Mouse (Mus musculus): Measurements from ENCODE around the gene Tex12. TPM values are rescaled to one million over a fixed set of nuclear protein-coding genes. Genes with fewer than 3 reads are reported as not detected.

Tex12 gene
- total and polyA plus RNA-seq, 3 experiments: not detected

- TF ChIP-seq GATA1 (IDR thresholded peaks at IDR 0.05; ENCODE audit: borderline replicate concordance, low read length) (no peak), GATA2 (IDR thresholded peaks at IDR 0.05; ENCODE audit: borderline replicate concordance, low read depth, low read length) (no peak), CTCF (IDR thresholded peaks at IDR 0.05; ENCODE audit: low read depth, low read length) (no peak), POLR2AphosphoS5 (IDR thresholded peaks at IDR 0.05; ENCODE audit: insufficient replicate concordance, low read depth, low read length) (no peak), TAL1 (conservative IDR thresholded peaks at IDR 0.05; ENCODE audit: low read depth, low read length) (no peak)
- DNase-seq (ENCODE audit: low spot score) (no peak), ATAC-seq (ENCODE audit: extremely low read depth, insufficient number of reproducible peaks, low FRiP score, poor library complexity, severe bottlenecking) (no peak)
- no peaks in the 10 kb centered on the region for H3K4me1 ChIP-seq (ENCODE audit: insufficient read depth, low read depth, low read length)
- H3K27me3 ChIP-seq (ENCODE audit: insufficient read depth, low read length): peaks cover 15% of the 10 kb centered on the region; the same call in 1 of the 2 replicates
- no peak overlapping the region for H3K4me3 ChIP-seq (ENCODE audit: low read depth, low read length)
- no peaks in the 10 kb centered on the region for H3K9me3 ChIP-seq (replicated peaks)
- H3K36me3 ChIP-seq (replicated peaks): no peaks in the 10 kb centered on the region
These were observed 4.8 kb upstream of the Tex12 start for GRCm38 (mm10) chr9:50565940-50566339.

- no peak overlapping the region for H3K4me3 ChIP-seq (ENCODE audit: low read depth, low read length)
- H3K9me3 ChIP-seq (replicated peaks): no peaks in the 10 kb centered on the region
- ATAC-seq (ENCODE audit: extremely low read depth, insufficient number of reproducible peaks, low FRiP score, poor library complexity, severe bottlenecking): no peak
- H3K27me3 ChIP-seq (ENCODE audit: insufficient read depth, low read length): peaks cover 18% of the 10 kb centered on the region; the same call in 1 of the 2 replicates
- no peaks in the 10 kb centered on the region for H3K36me3 ChIP-seq (replicated peaks)
- no peaks in the 10 kb centered on the region for H3K4me1 ChIP-seq (ENCODE audit: insufficient read depth, low read depth, low read length)
- DNase-seq (ENCODE audit: low spot score): no peak
- no peak for TF ChIP-seq POLR2AphosphoS5 (IDR thresholded peaks at IDR 0.05; ENCODE audit: insufficient replicate concordance, low read depth, low read length)
- no peak for TF ChIP-seq GATA1 (IDR thresholded peaks at IDR 0.05; ENCODE audit: borderline replicate concordance, low read length)
- no peak for TF ChIP-seq GATA2 (IDR thresholded peaks at IDR 0.05; ENCODE audit: borderline replicate concordance, low read depth, low read length)
- no peak for TF ChIP-seq CTCF (IDR thresholded peaks at IDR 0.05; ENCODE audit: low read depth, low read length)
- no peak for TF ChIP-seq TAL1 (conservative IDR thresholded peaks at IDR 0.05; ENCODE audit: low read depth, low read length)
These were observed 4.0 kb upstream of the Tex12 start for GRCm38 (mm10) chr9:50565173-50565572.

GRCm38 (mm10) chr9:50561918-50562360 is 814 bp upstream of the Tex12 start:
- TF ChIP-seq CTCF (IDR thresholded peaks at IDR 0.05; ENCODE audit: low read depth, low read length) (no peak), TAL1 (conservative IDR thresholded peaks at IDR 0.05; ENCODE audit: low read depth, low read length) (no peak), GATA1 (IDR thresholded peaks at IDR 0.05; ENCODE audit: borderline replicate concordance, low read length) (no peak), POLR2AphosphoS5 (IDR thresholded peaks at IDR 0.05; ENCODE audit: insufficient replicate concordance, low read depth, low read length) (no peak), GATA2 (IDR thresholded peaks at IDR 0.05; ENCODE audit: borderline replicate concordance, low read depth, low read length) (no peak)
- ATAC-seq (ENCODE audit: extremely low read depth, insufficient number of reproducible peaks, low FRiP score, poor library complexity, severe bottlenecking) (no peak), DNase-seq (ENCODE audit: low spot score) (no peak)

GRCm38 (mm10) chr9:50555094-50555446 is 6.1 kb downstream of the Tex12 start, which contains the start of gene Bco2:
Gene Bco2 (minus strand): TSS chr9:50555181.
- TF ChIP-seq GATA2 (IDR thresholded peaks at IDR 0.05; ENCODE audit: borderline replicate concordance, low read depth, low read length) (no peak), GATA1 (IDR thresholded peaks at IDR 0.05; ENCODE audit: borderline replicate concordance, low read length) (no peak), CTCF (IDR thresholded peaks at IDR 0.05; ENCODE audit: low read depth, low read length) (no peak), POLR2AphosphoS5 (IDR thresholded peaks at IDR 0.05; ENCODE audit: insufficient replicate concordance, low read depth, low read length) (no peak), TAL1 (conservative IDR thresholded peaks at IDR 0.05; ENCODE audit: low read depth, low read length) (no peak)
- Histone ChIP-seq H3K27me3 (ENCODE audit: insufficient read depth, low read length) (peaks cover 12% of the 10 kb centered on the region; the same call in 1 of the 2 replicates), H3K36me3 (replicated peaks) (no peaks in the 10 kb centered on the region), H3K4me1 (ENCODE audit: insufficient read depth, low read depth, low read length) (no peaks in the 10 kb centered on the region), H3K4me3 (ENCODE audit: low read depth, low read length) (no peak within 1 kb of the TSS), H3K9me3 (replicated peaks) (no peaks in the 10 kb centered on the region)
- ATAC-seq (ENCODE audit: extremely low read depth, insufficient number of reproducible peaks, low FRiP score, poor library complexity, severe bottlenecking) (no peak), DNase-seq (ENCODE audit: low spot score) (no peak)

More at GRCm38 (mm10) chr9:50561918-50562360, 814 bp upstream of the Tex12 start:
- Histone ChIP-seq H3K4me3 (ENCODE audit: low read depth, low read length) (no peak overlapping the region), H3K36me3 (replicated peaks) (no peaks in the 10 kb centered on the region), H3K27me3 (ENCODE audit: insufficient read depth, low read length) (peaks cover 12% of the 10 kb centered on the region; the same call in 1 of the 2 replicates), H3K9me3 (replicated peaks) (no peaks in the 10 kb centered on the region), H3K4me1 (ENCODE audit: insufficient read depth, low read depth, low read length) (no peaks in the 10 kb centered on the region)

- H3K4me1 ChIP-seq (ENCODE audit: insufficient read depth, low read depth, low read length): no peaks in the 10 kb centered on the region
- no peak within 1 kb of the TSS for H3K4me3 ChIP-seq (ENCODE audit: low read depth, low read length)
- H3K27me3 ChIP-seq (ENCODE audit: insufficient read depth, low read length): peaks cover 12% of the 10 kb centered on the region; the same call in 1 of the 2 replicates
- ATAC-seq (ENCODE audit: extremely low read depth, insufficient number of reproducible peaks, low FRiP score, poor library complexity, severe bottlenecking) (no peak), DNase-seq (ENCODE audit: low spot score) (no peak)
- H3K36me3 ChIP-seq (replicated peaks): no peaks in the 10 kb centered on the region
- TF ChIP-seq GATA2 (IDR thresholded peaks at IDR 0.05; ENCODE audit: borderline replicate concordance, low read depth, low read length): no peak
- H3K9me3 ChIP-seq (replicated peaks): no peaks in the 10 kb centered on the region
These were observed 6.7 kb downstream of the Tex12 start, which contains the start of gene Il18 for GRCm38 (mm10) chr9:50554241-50555093. Gene Il18 (plus strand): TSS chr9:50554827.

- no peaks in the 10 kb centered on the region for H3K9me3 ChIP-seq (replicated peaks)
- H3K4me1 ChIP-seq (ENCODE audit: insufficient read depth, low read depth, low read length): no peaks in the 10 kb centered on the region
- ATAC-seq (ENCODE audit: extremely low read depth, insufficient number of reproducible peaks, low FRiP score, poor library complexity, severe bottlenecking) (no peak), DNase-seq (ENCODE audit: low spot score) (no peak)
- TF ChIP-seq POLR2AphosphoS5 (IDR thresholded peaks at IDR 0.05; ENCODE audit: insufficient replicate concordance, low read depth, low read length): no peak
- no peak for TF ChIP-seq GATA2 (IDR thresholded peaks at IDR 0.05; ENCODE audit: borderline replicate concordance, low read depth, low read length)
- no peak for TF ChIP-seq TAL1 (conservative IDR thresholded peaks at IDR 0.05; ENCODE audit: low read depth, low read length)
- TF ChIP-seq CTCF (IDR thresholded peaks at IDR 0.05; ENCODE audit: low read depth, low read length): no peak
- no peak for TF ChIP-seq GATA1 (IDR thresholded peaks at IDR 0.05; ENCODE audit: borderline replicate concordance, low read length)
- H3K4me3 ChIP-seq (ENCODE audit: low read depth, low read length): no peak overlapping the region
- H3K36me3 ChIP-seq (replicated peaks): no peaks in the 10 kb centered on the region
- peaks cover 12% of the 10 kb centered on the region; the same call in 1 of the 2 replicates for H3K27me3 ChIP-seq (ENCODE audit: insufficient read depth, low read length)
These were observed 7.6 kb downstream of the Tex12 start for GRCm38 (mm10) chr9:50553547-50553946.
